Mouse (Mus musculus) E14TG2a.4 (cell line): ENCODE measurements around the gene 1700030K09Rik.

Experiments
- CTCF ChIP-seq: conservative IDR thresholded peaks from 2 replicates; pipeline ENCODE4 v1.5.1; 2014; ENCODE audit warnings: low read length
- POU5F1 ChIP-seq: IDR thresholded peaks from 2 replicates; pipeline ENCODE4 v1.6.1; 2014; ENCODE audit warnings: low read length, borderline replicate concordance

GRCm38 (mm10) chr8:72497911-72498310, 54.2 kb downstream of the 1700030K09Rik start:
- no peak for TF ChIP-seq CTCF
- no peak for TF ChIP-seq POU5F1
